Mouse (Mus musculus): Measurements from ENCODE around the gene Ppm1m. TPM values are rescaled to one million over a fixed set of nuclear protein-coding genes. Genes with fewer than 3 reads are reported as not detected.
A peak's percentile ranks its signal among the peaks of the same experiment; 100 is the strongest.

The Ppm1m gene
- total RNA-seq, 2 experiments from 2014 or later, result 14.3 to 23.7 TPM

DNA sequence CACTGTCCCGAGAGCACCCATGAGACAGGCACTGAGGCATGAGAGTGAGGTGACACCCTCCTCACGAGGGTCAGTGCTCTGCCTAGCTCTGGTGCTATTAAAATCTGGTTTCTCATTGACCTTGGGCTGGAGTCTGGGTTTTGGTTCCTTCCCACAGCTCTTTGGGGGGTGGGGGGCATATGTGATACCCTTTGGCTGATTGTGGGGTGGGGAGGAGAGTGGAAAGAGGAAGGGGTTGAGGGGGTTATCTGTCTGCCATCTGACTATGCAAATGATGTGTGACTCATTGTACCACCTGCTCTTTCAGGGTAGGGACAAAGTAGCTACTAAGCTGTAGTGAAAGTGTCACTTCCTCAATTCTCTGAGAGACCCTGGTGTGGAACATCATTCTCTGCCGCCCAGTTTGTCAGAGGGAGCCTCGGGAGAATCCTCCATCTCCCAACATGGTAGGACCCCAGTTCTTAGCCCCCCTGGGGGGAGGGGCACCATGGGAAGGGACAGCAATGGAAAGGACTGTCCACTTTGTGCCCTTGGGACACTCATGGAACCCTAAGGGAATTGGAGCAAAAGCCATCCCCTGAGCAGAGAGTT, 22.8 kb upstream of the Ppm1m start, which contains the start of gene Tlr9:
TSS of gene Tlr9 (plus strand) at position 338 of the 591 bp plus-strand sequence.
- ATAC-seq (replicated peaks; ENCODE audit: poor library complexity), result peak; percentile 67

DNA sequence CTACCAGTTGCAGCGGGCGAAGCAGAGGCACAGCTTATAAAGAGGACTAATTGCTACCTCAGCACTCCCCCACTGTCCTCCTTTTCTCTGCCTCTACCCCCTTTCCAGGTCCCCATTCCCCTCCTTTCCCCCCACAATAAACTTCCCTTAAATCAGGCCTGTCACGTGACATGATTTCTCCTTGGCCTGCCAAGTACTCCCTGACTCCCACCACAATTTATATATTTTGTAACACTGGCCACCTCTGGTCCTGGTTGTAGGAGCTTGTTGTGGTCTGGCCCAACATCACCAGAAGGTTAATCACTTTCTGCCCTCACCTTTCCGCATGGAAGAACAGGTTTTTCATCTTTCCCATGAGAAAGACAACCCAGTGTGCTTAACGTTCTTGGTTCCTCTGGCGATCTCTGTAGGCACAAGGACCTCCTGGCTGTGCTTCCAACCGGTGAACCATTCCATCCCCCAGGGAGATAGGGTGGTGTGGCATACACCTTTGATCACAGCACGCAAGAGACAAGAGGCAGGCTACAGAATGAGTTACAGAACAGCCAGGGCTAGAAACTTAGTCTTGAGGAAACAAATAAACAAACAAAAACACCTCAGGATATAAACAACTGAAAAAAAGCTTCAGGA, 21.5 kb upstream of the Ppm1m start:
- ATAC-seq (replicated peaks; ENCODE audit: poor library complexity), result no peak

GRCm38 (mm10) chr9:106216971-106217370, 17.4 kb upstream of the Ppm1m start:
- ATAC-seq (replicated peaks; ENCODE audit: poor library complexity), result no peak

GRCm38 (mm10) chr9:106215341-106216125, 16.0 kb upstream of the Ppm1m start:
- ATAC-seq (replicated peaks; ENCODE audit: poor library complexity), result no peak

GRCm38 (mm10) chr9:106212594-106212981, 13.0 kb upstream of the Ppm1m start:
- ATAC-seq (replicated peaks; ENCODE audit: poor library complexity), result no peak

DNA sequence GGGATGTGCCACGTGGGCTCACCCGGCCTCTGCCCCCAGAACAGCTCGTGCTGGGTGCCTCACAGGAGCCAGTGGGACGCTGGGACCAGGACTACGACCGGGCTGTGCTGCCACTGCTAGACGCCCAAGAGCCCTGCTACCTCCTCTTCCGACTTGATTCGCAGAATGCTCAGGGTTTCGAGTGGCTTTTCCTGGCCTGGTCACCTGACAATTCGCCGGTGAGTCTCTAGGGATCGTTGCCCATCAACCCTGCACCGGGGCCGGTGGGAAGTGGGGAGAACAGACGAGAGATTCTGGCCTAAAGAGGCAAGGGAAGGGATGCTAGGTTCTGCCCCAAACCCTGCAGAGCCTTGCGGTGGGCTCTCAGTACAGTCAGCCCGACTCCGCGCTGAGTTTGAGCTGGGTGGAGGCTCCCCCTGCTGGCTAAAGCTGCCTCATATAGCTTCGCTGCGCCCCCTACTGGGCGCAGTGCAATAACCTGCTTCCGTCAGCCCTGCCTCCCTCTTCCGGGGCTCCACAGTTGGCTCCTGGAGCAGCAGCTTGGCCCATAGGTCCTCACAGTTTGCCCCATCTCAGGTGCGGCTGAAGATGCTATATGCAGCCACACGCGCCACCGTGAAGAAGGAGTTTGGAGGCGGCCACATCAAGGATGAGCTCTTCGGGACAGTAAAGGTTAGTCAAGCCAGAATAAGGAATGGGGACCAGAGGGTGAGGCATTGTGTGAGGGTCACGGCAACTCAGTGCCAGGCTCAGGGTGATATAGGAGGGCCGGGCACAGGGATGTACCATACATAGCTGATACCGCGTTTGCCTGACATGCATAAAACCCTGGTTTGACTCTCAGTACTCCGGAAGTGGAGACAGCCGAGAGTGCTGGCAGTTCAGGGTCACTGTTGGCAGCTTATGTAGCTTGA, 12.4 kb upstream of the Ppm1m start:
- peak; percentile 98 for ATAC-seq (replicated peaks; ENCODE audit: poor library complexity)

DNA sequence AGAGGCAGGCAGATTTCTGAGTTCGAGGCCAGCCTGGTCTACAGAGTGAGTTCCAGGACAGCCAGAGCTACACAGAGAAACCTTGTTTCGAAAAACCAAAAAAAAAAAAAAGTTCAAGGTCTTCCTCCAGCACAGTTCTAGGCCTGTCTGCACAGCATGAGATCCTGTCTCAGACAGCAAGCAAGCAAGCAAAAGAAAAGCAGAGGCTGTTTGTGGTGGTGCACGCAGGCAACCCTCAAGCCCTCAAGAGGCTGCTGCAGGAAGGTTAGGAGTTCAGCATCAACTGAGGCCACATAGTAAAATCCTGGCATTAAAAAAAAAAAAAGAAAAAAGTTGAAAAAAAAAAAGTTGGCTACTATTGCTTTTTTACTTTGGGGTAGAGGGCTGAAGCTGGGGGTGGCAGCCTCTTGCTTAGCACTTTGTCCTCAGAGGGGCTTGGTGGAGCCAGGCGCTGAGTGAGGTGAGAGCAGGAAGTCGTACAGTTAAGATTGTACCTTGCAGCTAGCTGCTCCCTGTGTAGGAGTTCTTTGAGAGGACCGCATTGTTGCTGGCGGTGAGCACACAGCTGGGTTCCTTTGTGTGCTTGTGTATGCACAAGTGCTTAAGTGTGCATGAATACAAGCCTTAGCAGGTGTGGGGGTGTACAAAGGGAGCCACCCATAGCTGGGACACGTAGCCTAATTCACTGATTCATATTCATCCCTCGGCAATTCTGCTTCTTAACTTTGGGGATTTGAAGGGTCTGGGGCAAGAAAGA, 11.5 kb upstream of the Ppm1m start:
- no peak for ATAC-seq (replicated peaks; ENCODE audit: poor library complexity)

- no peak for ATAC-seq (replicated peaks; ENCODE audit: poor library complexity)
Measured at GRCm38 (mm10) chr9:106209954-106210353, 10.4 kb upstream of the Ppm1m start.

DNA sequence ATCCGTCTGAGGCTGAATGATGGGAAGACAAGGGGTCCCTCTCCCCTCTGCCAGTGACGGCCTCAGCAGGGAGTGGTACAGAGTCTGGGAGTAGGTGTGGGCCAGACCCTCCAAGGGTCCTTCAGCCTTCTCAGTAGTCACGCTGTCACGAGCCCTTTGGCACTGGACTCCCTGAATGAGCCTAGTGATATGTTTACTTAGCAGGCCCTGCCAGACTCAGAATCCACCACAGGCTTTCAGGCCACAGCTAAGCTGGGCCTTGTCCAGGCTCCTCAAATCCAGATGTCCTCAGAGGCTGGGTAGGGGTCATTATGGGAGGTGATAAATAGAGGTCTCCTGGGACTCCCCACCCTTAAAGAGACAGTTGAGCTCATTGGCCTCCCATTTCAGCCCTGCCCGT, 8.6 kb upstream of the Ppm1m start:
- no peak for ATAC-seq (replicated peaks; ENCODE audit: poor library complexity)

DNA sequence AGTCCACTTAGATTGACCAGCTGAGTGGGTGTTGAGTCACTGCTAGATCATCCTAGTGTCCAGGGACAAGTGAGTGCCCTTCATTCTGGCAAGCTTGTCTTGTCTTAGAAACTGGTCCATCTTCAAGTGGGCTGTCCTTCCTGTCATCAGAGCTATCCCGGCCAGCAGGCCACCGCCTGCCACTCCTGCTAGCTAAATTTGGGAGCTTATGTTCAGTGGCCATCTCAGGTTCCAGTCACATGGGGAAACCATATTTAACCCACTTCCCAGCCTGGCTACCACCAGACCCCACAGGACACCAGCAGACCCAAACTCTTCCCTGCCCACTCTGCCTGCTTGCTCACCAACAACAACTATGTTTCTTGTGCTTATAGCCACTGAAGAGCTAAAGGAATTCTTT, 7.0 kb upstream of the Ppm1m start:
- no peak for ATAC-seq (replicated peaks; ENCODE audit: poor library complexity)

- no peak for ATAC-seq (replicated peaks; ENCODE audit: poor library complexity)
Measured at GRCm38 (mm10) chr9:106205713-106206290, 6.3 kb upstream of the Ppm1m start.

DNA sequence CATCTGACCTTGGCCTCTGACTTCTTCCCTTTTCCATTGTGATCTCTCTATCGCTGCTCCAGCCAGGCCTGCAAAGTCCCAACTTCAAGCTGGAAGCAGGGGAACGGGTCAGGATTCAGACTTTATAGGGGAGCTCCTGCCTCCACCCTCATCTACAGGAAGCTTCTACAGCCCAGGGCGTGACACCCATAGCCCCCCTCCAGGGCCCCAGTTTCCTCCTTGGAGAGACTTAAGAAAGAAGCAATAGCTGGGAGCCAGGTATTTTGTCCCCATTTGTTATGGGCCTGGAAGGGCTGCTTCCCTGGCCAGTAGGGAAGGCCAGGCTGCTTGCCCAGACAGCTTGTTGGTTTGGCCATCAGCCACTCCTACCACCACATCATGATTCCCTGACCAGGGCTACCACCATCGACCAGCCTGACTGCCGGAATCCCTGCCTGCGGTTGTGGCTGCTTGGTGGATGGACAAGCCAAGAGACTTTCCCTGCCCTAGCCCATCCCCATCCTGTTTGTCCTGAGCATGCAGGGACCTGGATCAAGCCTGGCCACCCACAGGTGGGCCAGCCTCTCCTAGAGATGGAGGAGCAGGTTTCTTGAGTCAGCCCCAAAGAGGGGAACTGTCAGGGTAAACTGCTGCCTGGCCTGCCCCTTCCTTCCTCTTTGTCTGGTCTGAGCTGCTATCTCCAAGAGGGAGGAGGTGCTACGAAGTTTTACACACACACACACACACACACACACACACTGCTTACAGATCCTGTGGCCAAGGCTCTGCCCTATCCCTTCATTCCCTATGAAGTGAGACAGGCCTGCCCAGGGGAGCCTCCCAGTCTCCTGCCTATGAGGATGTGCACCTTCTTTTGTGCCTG, 4.7 kb upstream of the Ppm1m start:
- peak; percentile 38 for ATAC-seq (replicated peaks; ENCODE audit: poor library complexity)

DNA sequence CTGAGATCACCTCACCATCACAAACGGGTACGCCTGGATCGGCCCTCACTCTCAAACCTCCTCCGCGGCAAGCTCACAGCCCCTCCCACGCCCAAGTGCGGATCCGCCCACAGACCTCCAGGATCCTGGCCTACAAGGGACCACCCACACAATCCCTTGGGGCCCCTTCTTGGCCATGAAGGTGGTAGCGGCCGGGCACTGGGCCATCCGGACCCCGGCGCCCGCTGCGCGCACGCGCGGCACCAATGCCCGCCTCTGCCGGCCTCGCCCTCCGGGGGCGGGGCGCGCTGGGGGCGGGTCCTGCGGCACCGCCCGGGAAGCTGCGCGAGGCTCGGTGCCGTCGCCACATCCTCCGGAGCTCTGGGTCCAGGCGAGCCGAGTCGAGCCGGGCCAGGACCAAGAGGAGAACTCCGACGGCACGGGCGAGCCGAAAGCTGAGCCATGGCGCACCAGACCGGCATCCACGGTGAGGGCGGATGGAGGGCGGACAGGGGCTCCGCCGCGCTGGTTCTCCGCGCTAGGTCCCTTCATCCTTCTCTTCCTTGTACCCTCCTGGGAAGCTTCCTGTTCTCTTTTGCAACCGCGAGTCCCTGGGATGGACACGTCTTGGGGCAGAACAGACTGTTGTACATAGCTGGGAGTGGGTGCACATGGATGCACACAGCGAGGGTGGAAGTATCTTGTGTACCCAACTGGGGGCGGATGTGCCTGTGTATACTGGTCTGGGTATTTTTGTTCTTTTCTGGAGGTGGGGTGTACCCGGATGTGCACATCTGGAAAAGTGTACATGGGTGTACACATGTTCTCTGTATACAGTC, 3.5 kb upstream of the Ppm1m start, which contains the start of gene Twf2:
TSS of gene Twf2 (plus strand) at position 290 of the 818 bp plus-strand sequence.
- ATAC-seq (replicated peaks; ENCODE audit: poor library complexity), result peak; percentile 65

DNA sequence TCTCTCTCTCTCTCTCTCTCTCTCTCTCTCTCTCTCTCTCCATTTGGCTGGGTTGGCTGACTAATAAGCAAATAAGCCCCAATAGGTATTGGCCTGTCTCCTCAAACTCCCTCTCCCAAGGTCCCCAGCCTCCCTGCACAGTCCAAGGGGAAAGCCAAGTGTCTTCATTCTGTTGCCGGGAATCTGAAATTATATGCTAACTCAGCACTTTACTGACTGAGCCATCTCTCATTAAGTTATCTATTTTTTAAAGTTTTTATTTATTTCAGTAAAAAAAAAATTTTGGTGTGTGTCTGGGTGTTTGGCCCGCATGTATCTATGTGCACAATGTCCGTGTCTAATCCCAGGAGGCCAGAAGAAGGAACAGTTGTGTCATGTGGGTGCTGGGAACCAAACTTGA, 2.3 kb upstream of the Ppm1m start:
- no peak for ATAC-seq (replicated peaks; ENCODE audit: poor library complexity)

GRCm38 (mm10) chr9:106198962-106199458, 536 bp downstream of the Ppm1m start:
- peak; percentile 40 for ATAC-seq (replicated peaks; ENCODE audit: poor library complexity)

GRCm38 (mm10) chr9:106197732-106198131, 1.8 kb downstream of the Ppm1m start:
- ATAC-seq (replicated peaks; ENCODE audit: poor library complexity), result no peak

GRCm38 (mm10) chr9:106197081-106197713, 2.3 kb downstream of the Ppm1m start:
- ATAC-seq (replicated peaks; ENCODE audit: poor library complexity), result peak; percentile 21; the same call in 1 of the 2 replicates

All from megakaryocyte progenitor cell, adult 5-6 weeks (primary cell).